Mouse (Mus musculus) stomach, embryonic 16.5 days (tissue): Measurements from ENCODE around the gene Hspe1. TPM values are rescaled to one million over a fixed set of nuclear protein-coding genes. Genes with fewer than 3 reads are reported as not detected.

Experiments
- ATAC-seq: fragments of 200-750 bp; cut with Nextera tagmentation; 2 replicates; pipeline ENCODE4 v1.8.0; 2017; ENCODE audit warnings: moderate number of reproducible peaks, moderate TSS enrichment; ENCODE audit not compliant: insufficient read depth, low FRiP score
- H3K27ac ChIP-seq: fragments of 300-500 bp; sonication (generic); 2 replicates; pipeline ENCODE4 v1.5.1; 2014; ENCODE audit warnings: low read length
- H3K27me3 ChIP-seq: fragments of 300-500 bp; sonication (generic); 2 replicates; pipeline ENCODE4 v1.6.1; 2014; ENCODE audit warnings: low read length, control low read depth, mixed read lengths; ENCODE audit not compliant: control insufficient read depth, insufficient read depth
- H3K36me3 ChIP-seq: fragments of 300-500 bp; sonication (generic); 2 replicates; pipeline ENCODE4 v1.6.1; 2014; ENCODE audit warnings: low read length; ENCODE audit not compliant: control insufficient read depth, insufficient read depth
- H3K4me1 ChIP-seq: fragments of 300-500 bp; sonication (generic); 2 replicates; pipeline ENCODE4 v1.6.1; 2014; ENCODE audit warnings: low read length, control low read depth, mixed read lengths; ENCODE audit not compliant: control insufficient read depth, insufficient read depth
- H3K4me2 ChIP-seq: fragments of 300-500 bp; sonication (generic); 2 replicates; pipeline ENCODE4 v1.6.1; 2014; ENCODE audit warnings: low read depth, low read length, mixed read lengths
- H3K4me3 ChIP-seq: fragments of 300-500 bp; sonication (generic); replicated peaks from 2 replicates; pipeline ENCODE4 v1.5.1; 2014; ENCODE audit warnings: mild to moderate bottlenecking, low read length
- H3K9ac ChIP-seq: fragments of 300-500 bp; sonication (generic); 2 replicates; pipeline ENCODE4 v1.6.1; 2014; ENCODE audit warnings: low read length
- H3K9me3 ChIP-seq: fragments of 300-500 bp; sonication (generic); replicated peaks from 2 replicates; pipeline ENCODE4 v1.6.1; 2016; ENCODE audit warnings: low read length, control low read depth; ENCODE audit not compliant: control insufficient read depth
- WGBS: fragments of 180-500 bp; shearing (Covaris S2); extraction: QIAGEN DNeasy Blood & Tissue Kit; methylation state at CpG from one replicate; pipeline ENCODE4 v1.1.7; 2014; 5-methylcytosine and 5-hydroxymethylcytosine counted together
- polyA plus RNA-seq: library from polyadenylated mRNA; unstranded; fragments of >200 nt; fragmentation: Nextera tagmentation; extraction: Ambion mirVana; gene quantifications from 2 replicates; pipeline ENCODE4 v1.2.1, GENCODE M21; 2015

Hspe1 gene
- polyA plus RNA-seq, result 364 and 480 TPM in 2 replicates

GRCm38 (mm10) chr1:55087932-55088610, at the start of gene Hspe1, which contains the start of gene Hspd1:
Hspe1 (plus strand) TSS chr1:55088132.
Hspd1 (minus strand) TSS chr1:55088243.
- under 1% methylated on average over 76 of the region's 76 CpGs for whole genome bisulfite sequencing
- H3K27ac ChIP-seq, result peak within 1 kb of the TSS; percentile 98
- H3K9ac ChIP-seq, result peak within 1 kb of the TSS; percentile 98
- H3K4me3 ChIP-seq, result peak within 1 kb of the TSS; percentile 96
- peak; percentile 96 for ATAC-seq
- no peaks in the 10 kb centered on the region for H3K27me3 ChIP-seq
- H3K4me2 ChIP-seq, result peak within 1 kb of the TSS; percentile 86
- H3K36me3 ChIP-seq, result peaks cover 26% of the 10 kb centered on the region
- no peaks in the 10 kb centered on the region for H3K9me3 ChIP-seq
- H3K4me1 ChIP-seq, result peaks cover 28% of the 10 kb centered on the region

- H3K9me3 ChIP-seq, result 0 out of 2 replicates have a peak, but pooled peaks cover 8% of the 10 kb centered on the region
- H3K36me3 ChIP-seq, result no peaks in the 10 kb centered on the region
- H3K4me3 ChIP-seq, result no peak overlapping the region
- no peak overlapping the region for H3K4me2 ChIP-seq
- no peak overlapping the region for H3K27ac ChIP-seq
- ATAC-seq, result no peak
- 80% methylated on average over 1 of the region's 1 CpGs for WGBS
- H3K27me3 ChIP-seq, result no peaks in the 10 kb centered on the region
- no peak overlapping the region for H3K9ac ChIP-seq
- no peaks in the 10 kb centered on the region for H3K4me1 ChIP-seq
These were observed 48.0 kb upstream of the Hspe1 start for GRCm38 (mm10) chr1:55039944-55040343.

- ATAC-seq, result no peak
- 85% methylated on average over 4 of the region's 4 CpGs for WGBS
- Histone ChIP-seq H3K4me1 (no peaks in the 10 kb centered on the region), H3K9me3 (0 out of 2 replicates have a peak, but pooled peaks cover 8% of the 10 kb centered on the region), H3K36me3 (no peaks in the 10 kb centered on the region), H3K27me3 (no peaks in the 10 kb centered on the region), H3K4me2 (no peak overlapping the region), H3K4me3 (no peak overlapping the region), H3K27ac (no peak overlapping the region), H3K9ac (no peak overlapping the region)
These were observed 46.2 kb upstream of the Hspe1 start for GRCm38 (mm10) chr1:55041691-55042090.

- H3K4me2 ChIP-seq, result no peak overlapping the region
- H3K9ac ChIP-seq, result no peak overlapping the region
- H3K4me1 ChIP-seq, result no peaks in the 10 kb centered on the region
- H3K36me3 ChIP-seq, result no peaks in the 10 kb centered on the region
- H3K9me3 ChIP-seq, result 0 out of 2 replicates have a peak, but pooled peaks cover 8% of the 10 kb centered on the region
- no peak overlapping the region for H3K4me3 ChIP-seq
- no peak overlapping the region for H3K27ac ChIP-seq
- H3K27me3 ChIP-seq, result no peaks in the 10 kb centered on the region
- ATAC-seq, result no peak
- 54% methylated on average over 1 of the region's 1 CpGs for WGBS
These were observed 45.7 kb upstream of the Hspe1 start for GRCm38 (mm10) chr1:55042246-55042645.

- Histone ChIP-seq H3K4me3 (no peak overlapping the region), H3K9me3 (0 out of 2 replicates have a peak, but pooled peaks cover 8% of the 10 kb centered on the region), H3K9ac (no peak overlapping the region), H3K27ac (no peak overlapping the region), H3K36me3 (no peaks in the 10 kb centered on the region), H3K27me3 (no peaks in the 10 kb centered on the region), H3K4me2 (no peak overlapping the region), H3K4me1 (no peaks in the 10 kb centered on the region)
- ATAC-seq, result no peak
- WGBS, result 73% methylated on average over 3 of the region's 3 CpGs
These were observed 44.8 kb upstream of the Hspe1 start for GRCm38 (mm10) chr1:55043164-55043563.

GRCm38 (mm10) chr1:55048841-55049587, 38.9 kb upstream of the Hspe1 start:
- H3K4me1 ChIP-seq, result peaks cover 10% of the 10 kb centered on the region
- H3K4me3 ChIP-seq, result no peak overlapping the region
- H3K9ac ChIP-seq, result no peak overlapping the region
- H3K27me3 ChIP-seq, result no peaks in the 10 kb centered on the region
- no peaks in the 10 kb centered on the region for H3K36me3 ChIP-seq
- H3K27ac ChIP-seq, result no peak overlapping the region
- H3K4me2 ChIP-seq, result no peak overlapping the region
- no peaks in the 10 kb centered on the region for H3K9me3 ChIP-seq
- WGBS, result 68% methylated on average over 4 of the region's 4 CpGs
- ATAC-seq, result no peak

GRCm38 (mm10) chr1:55051671-55052070, 36.3 kb upstream of the Hspe1 start:
- Histone ChIP-seq H3K9ac (no peak overlapping the region), H3K4me1 (peaks cover 10% of the 10 kb centered on the region), H3K27ac (peak overlapping the region; percentile 78; the same call in 1 of the 2 replicates), H3K4me3 (peak overlapping the region; percentile 74; the same call in 1 of the 2 replicates), H3K4me2 (peak overlapping the region; percentile 88; the same call in 1 of the 2 replicates), H3K36me3 (no peaks in the 10 kb centered on the region), H3K27me3 (no peaks in the 10 kb centered on the region), H3K9me3 (no peaks in the 10 kb centered on the region)
- WGBS, result 69% methylated on average over 3 of the region's 3 CpGs
- ATAC-seq, result no peak

GRCm38 (mm10) chr1:55052355-55052953, 35.5 kb upstream of the Hspe1 start, which contains the start of gene Coq10b:
Coq10b (plus strand) TSS chr1:55052770.
- peak; percentile 100 for ATAC-seq
- Histone ChIP-seq H3K36me3 (no peaks in the 10 kb centered on the region), H3K4me3 (peak within 1 kb of the TSS; percentile 74), H3K27me3 (no peaks in the 10 kb centered on the region), H3K4me1 (peaks cover 10% of the 10 kb centered on the region), H3K4me2 (peak within 1 kb of the TSS; percentile 88), H3K9ac (peak within 1 kb of the TSS; percentile 83), H3K27ac (peak within 1 kb of the TSS; percentile 86), H3K9me3 (no peaks in the 10 kb centered on the region)
- under 1% methylated on average over 46 of the region's 46 CpGs for WGBS
